Mouse (Mus musculus) left cerebral cortex, postnatal 36 days (tissue): ENCODE measurements around the gene Gldn. TPM values are rescaled to one million over a fixed set of nuclear protein-coding genes. Genes with fewer than 3 reads are reported as not detected.

Experiments
- DNase-seq, 2 experiments: peaks; one replicate each; pipeline ENCODE4 v3.0.0; 2021 to 2022; ENCODE audit warnings: low spot score in 2 of 2, mixed read lengths in 1 of 2
- intact Hi-C: fragments of 180-260 bp; cut with DNase I; formaldehyde crosslinking; loops from one replicate; pipeline ENCODE4 v1.15.1; 2025
- total RNA-seq, 2 experiments: library from RNA; stranded (reverse); gene quantifications; 2 replicates each; pipeline ENCODE4 v1.2.3; 2021

Gldn gene
- total RNA-seq: under 1 TPM; 0.76 to 0.93 TPM

GRCm38 (mm10) chr9:54286331-54286987, at the start of gene Gldn:
Gene Gldn, plus strand, starts transcription at chr9:54286486.
- intact Hi-C loops: no loop called here
- peak; percentile 5 to 14 for DNase-seq

- intact Hi-C loops: no loop called here
- DNase-seq: no peak
These were observed 41.2 kb upstream of the Gldn start for GRCm38 (mm10) chr9:54244869-54245665.

GRCm38 (mm10) chr9:54264754-54265153, 21.5 kb upstream of the Gldn start:
- no peak for DNase-seq
- intact Hi-C loops: no loop called here

GRCm38 (mm10) chr9:54268010-54268409, 18.3 kb upstream of the Gldn start, which contains the start of gene Cyp19a1:
Gene Cyp19a1, minus strand, starts transcription at chr9:54268110.
- intact Hi-C loops: no loop called here
- no peak for DNase-seq

- DNase-seq: no peak
- intact Hi-C loops: no loop called here
These were observed 16.3 kb upstream of the Gldn start for GRCm38 (mm10) chr9:54269987-54270386.

GRCm38 (mm10) chr9:54270889-54271288, 15.4 kb upstream of the Gldn start:
- intact Hi-C loops: no loop called here
- no peak for DNase-seq

GRCm38 (mm10) chr9:54275283-54275682, 11.0 kb upstream of the Gldn start:
- intact Hi-C loops: no loop called here
- no peak for DNase-seq

- DNase-seq: no peak
These were observed 7.2 kb upstream of the Gldn start for GRCm38 (mm10) chr9:54279046-54279589.

GRCm38 (mm10) chr9:54287804-54288203, 1.5 kb downstream of the Gldn start:
- intact Hi-C loops: no loop called here
- DNase-seq: no peak

More at GRCm38 (mm10) chr9:54279046-54279589, 7.2 kb upstream of the Gldn start:
- intact Hi-C loops: no loop called here

- intact Hi-C loops: no loop called here
These were observed 13.1 kb downstream of the Gldn start for GRCm38 (mm10) chr9:54299389-54299788.

GRCm38 (mm10) chr9:54299792-54300191, 13.5 kb downstream of the Gldn start:
- no peak for DNase-seq
- intact Hi-C loops: no loop called here

More at GRCm38 (mm10) chr9:54299389-54299788, 13.1 kb downstream of the Gldn start:
- no peak for DNase-seq

GRCm38 (mm10) chr9:54301255-54301654, 15.0 kb downstream of the Gldn start:
- intact Hi-C loops: no loop called here
- peak; percentile 26 to 41 for DNase-seq

GRCm38 (mm10) chr9:54308209-54308608, 21.9 kb downstream of the Gldn start:
- DNase-seq: no peak
- intact Hi-C loops: no loop called here

GRCm38 (mm10) chr9:54308751-54309358, 22.6 kb downstream of the Gldn start:
- intact Hi-C loops: no loop called here
- DNase-seq: no peak

GRCm38 (mm10) chr9:54316363-54316762, 30.1 kb downstream of the Gldn start:
- intact Hi-C loops: no loop called here

GRCm38 (mm10) chr9:54323456-54323855, 37.2 kb downstream of the Gldn start:
- no peak for DNase-seq
- intact Hi-C loops: loop anchor here (5.0 to 10.0 kb wide), 2 partner anchors 141 to 329 kb away; no protein-coding TSS in a partner anchor

More at GRCm38 (mm10) chr9:54316363-54316762, 30.1 kb downstream of the Gldn start:
- DNase-seq: no peak

- DNase-seq: no peak
- intact Hi-C loops: loop anchor here (10.0 kb wide), 1 partner anchor 334 kb away; no protein-coding TSS in a partner anchor
These were observed 42.9 kb downstream of the Gldn start for GRCm38 (mm10) chr9:54329201-54329600.

GRCm38 (mm10) chr9:54335582-54335981, 49.3 kb downstream of the Gldn start:
- no peak for DNase-seq
- intact Hi-C loops: no loop called here

GRCm38 (mm10) chr9:54336532-54337144, 50.4 kb downstream of the Gldn start:
- intact Hi-C loops: loop anchor here (2.0 kb wide), 2 partner anchors 156 to 168 kb away; no protein-coding TSS in a partner anchor

More at GRCm38 (mm10) chr9:54336532-54337144, 50.4 kb downstream of the Gldn start:
- peak; percentile 43 to 58 for DNase-seq
